Mouse (Mus musculus): ENCODE measurements around the gene Gpalpp1. TPM values are rescaled to one million over a fixed set of nuclear protein-coding genes. Genes with fewer than 3 reads are reported as not detected.

Gene Gpalpp1
- polyA plus RNA-seq, 1 experiment = 13.8 TPM

GRCm38 (mm10) chr14:76097815-76098214 is 12.7 kb downstream of the Gpalpp1 start:
- TF ChIP-seq POLR2A (IDR thresholded peaks at IDR 0.05; ENCODE audit: borderline replicate concordance, extremely low read depth, insufficient read depth, insufficient read length, poor library complexity, severe bottlenecking) (no peak), CTCF (IDR thresholded peaks at IDR 0.05; ENCODE audit: borderline replicate concordance, extremely low read depth, insufficient read depth, insufficient read length) (no peak)
- no peak for DNase-seq (ENCODE audit: low read depth)

GRCm38 (mm10) chr14:76097244-76097643 is 13.3 kb downstream of the Gpalpp1 start:
- no peak for DNase-seq (ENCODE audit: low read depth)
- TF ChIP-seq POLR2A (IDR thresholded peaks at IDR 0.05; ENCODE audit: borderline replicate concordance, extremely low read depth, insufficient read depth, insufficient read length, poor library complexity, severe bottlenecking) = no peak
- no peak for TF ChIP-seq CTCF (IDR thresholded peaks at IDR 0.05; ENCODE audit: borderline replicate concordance, extremely low read depth, insufficient read depth, insufficient read length)

- DNase-seq (ENCODE audit: low read depth) = no peak
- TF ChIP-seq CTCF (IDR thresholded peaks at IDR 0.05; ENCODE audit: borderline replicate concordance, extremely low read depth, insufficient read depth, insufficient read length) (no peak), POLR2A (IDR thresholded peaks at IDR 0.05; ENCODE audit: borderline replicate concordance, extremely low read depth, insufficient read depth, insufficient read length, poor library complexity, severe bottlenecking) (no peak)
These were observed 26.4 kb downstream of the Gpalpp1 start for GRCm38 (mm10) chr14:76084188-76084587.

- no peak for DNase-seq (ENCODE audit: low read depth)
- TF ChIP-seq POLR2A (IDR thresholded peaks at IDR 0.05; ENCODE audit: borderline replicate concordance, extremely low read depth, insufficient read depth, insufficient read length, poor library complexity, severe bottlenecking) (no peak), CTCF (IDR thresholded peaks at IDR 0.05; ENCODE audit: borderline replicate concordance, extremely low read depth, insufficient read depth, insufficient read length) (no peak)
These were observed 28.4 kb downstream of the Gpalpp1 start for GRCm38 (mm10) chr14:76082086-76082636.

GRCm38 (mm10) chr14:76081451-76081850 is 29.1 kb downstream of the Gpalpp1 start:
- no peak for TF ChIP-seq CTCF (IDR thresholded peaks at IDR 0.05; ENCODE audit: borderline replicate concordance, extremely low read depth, insufficient read depth, insufficient read length)
- no peak for TF ChIP-seq POLR2A (IDR thresholded peaks at IDR 0.05; ENCODE audit: borderline replicate concordance, extremely low read depth, insufficient read depth, insufficient read length, poor library complexity, severe bottlenecking)
- no peak for DNase-seq (ENCODE audit: low read depth)

- DNase-seq (ENCODE audit: low read depth) = peak; percentile 91
- peak; percentile 86 for TF ChIP-seq CTCF (IDR thresholded peaks at IDR 0.05; ENCODE audit: borderline replicate concordance, extremely low read depth, insufficient read depth, insufficient read length)
- no peak for TF ChIP-seq POLR2A (IDR thresholded peaks at IDR 0.05; ENCODE audit: borderline replicate concordance, extremely low read depth, insufficient read depth, insufficient read length, poor library complexity, severe bottlenecking)
These were observed 33.5 kb downstream of the Gpalpp1 start for GRCm38 (mm10) chr14:76077088-76077491.

GRCm38 (mm10) chr14:76076602-76077001 is 34.0 kb downstream of the Gpalpp1 start:
- DNase-seq (ENCODE audit: low read depth) = peak; percentile 83
- TF ChIP-seq CTCF (IDR thresholded peaks at IDR 0.05; ENCODE audit: borderline replicate concordance, extremely low read depth, insufficient read depth, insufficient read length) (no peak), POLR2A (IDR thresholded peaks at IDR 0.05; ENCODE audit: borderline replicate concordance, extremely low read depth, insufficient read depth, insufficient read length, poor library complexity, severe bottlenecking) (no peak)

GRCm38 (mm10) chr14:76075721-76076120 is 34.8 kb downstream of the Gpalpp1 start:
- no peak for TF ChIP-seq CTCF (IDR thresholded peaks at IDR 0.05; ENCODE audit: borderline replicate concordance, extremely low read depth, insufficient read depth, insufficient read length)
- no peak for TF ChIP-seq POLR2A (IDR thresholded peaks at IDR 0.05; ENCODE audit: borderline replicate concordance, extremely low read depth, insufficient read depth, insufficient read length, poor library complexity, severe bottlenecking)
- peak; percentile 69 for DNase-seq (ENCODE audit: low read depth)

GRCm38 (mm10) chr14:76074206-76074605 is 36.4 kb downstream of the Gpalpp1 start:
- no peak for DNase-seq (ENCODE audit: low read depth)
- no peak for TF ChIP-seq POLR2A (IDR thresholded peaks at IDR 0.05; ENCODE audit: borderline replicate concordance, extremely low read depth, insufficient read depth, insufficient read length, poor library complexity, severe bottlenecking)
- TF ChIP-seq CTCF (IDR thresholded peaks at IDR 0.05; ENCODE audit: borderline replicate concordance, extremely low read depth, insufficient read depth, insufficient read length) = no peak

- DNase-seq (ENCODE audit: low read depth) = no peak
- TF ChIP-seq CTCF (IDR thresholded peaks at IDR 0.05; ENCODE audit: borderline replicate concordance, extremely low read depth, insufficient read depth, insufficient read length) (no peak), POLR2A (IDR thresholded peaks at IDR 0.05; ENCODE audit: borderline replicate concordance, extremely low read depth, insufficient read depth, insufficient read length, poor library complexity, severe bottlenecking) (no peak)
These were observed 37.9 kb downstream of the Gpalpp1 start for GRCm38 (mm10) chr14:76072626-76073025.

GRCm38 (mm10) chr14:76069296-76069695 is 41.3 kb downstream of the Gpalpp1 start:
- TF ChIP-seq CTCF (IDR thresholded peaks at IDR 0.05; ENCODE audit: borderline replicate concordance, extremely low read depth, insufficient read depth, insufficient read length) (no peak), POLR2A (IDR thresholded peaks at IDR 0.05; ENCODE audit: borderline replicate concordance, extremely low read depth, insufficient read depth, insufficient read length, poor library complexity, severe bottlenecking) (no peak)
- peak; percentile 67 for DNase-seq (ENCODE audit: low read depth)

- no peak for DNase-seq (ENCODE audit: low read depth)
- TF ChIP-seq POLR2A (IDR thresholded peaks at IDR 0.05; ENCODE audit: borderline replicate concordance, extremely low read depth, insufficient read depth, insufficient read length, poor library complexity, severe bottlenecking) (no peak), CTCF (IDR thresholded peaks at IDR 0.05; ENCODE audit: borderline replicate concordance, extremely low read depth, insufficient read depth, insufficient read length) (no peak)
These were observed 42.3 kb downstream of the Gpalpp1 start for GRCm38 (mm10) chr14:76068296-76068695.
